Mouse (Mus musculus) neural tube, embryonic 14.5 days (tissue): ENCODE results near the gene Rad51c. TPM values are rescaled to one million over a fixed set of nuclear protein-coding genes. Genes with fewer than 3 reads are reported as not detected.
"Not testable (repeated sequence)": the region's sequence is repeated elsewhere in the genome, so short reads cannot be mapped to it uniquely, and the experiment has no call there.

Experiments
- ATAC-seq: fragments of 200-750 bp; cut with Nextera tagmentation; 2 replicates; pipeline ENCODE4 v1.8.0; 2017; ENCODE audit warnings: low read depth, mild to moderate bottlenecking, moderate TSS enrichment, moderate library complexity
- H3K27ac ChIP-seq: fragments of 300-500 bp; sonication (generic); 2 replicates; pipeline ENCODE4 v1.5.1; 2014; ENCODE audit warnings: low read depth, mild to moderate bottlenecking, control low read depth, low read length, moderate library complexity, mixed read lengths
- H3K27me3 ChIP-seq: fragments of 300-500 bp; sonication (generic); 2 replicates; pipeline ENCODE4 v1.6.1; 2014; ENCODE audit warnings: low read length; ENCODE audit not compliant: control insufficient read depth, insufficient read depth
- H3K36me3 ChIP-seq: fragments of 300-500 bp; sonication (generic); 2 replicates; pipeline ENCODE4 v1.6.1; 2014; ENCODE audit warnings: low read length, mixed read lengths; ENCODE audit not compliant: control insufficient read depth, insufficient read depth
- H3K4me1 ChIP-seq: fragments of 300-500 bp; sonication (generic); 2 replicates; pipeline ENCODE4 v1.6.1; 2014; ENCODE audit warnings: low read length; ENCODE audit not compliant: control insufficient read depth, insufficient read depth
- H3K4me2 ChIP-seq: fragments of 300-500 bp; sonication (generic); 2 replicates; pipeline ENCODE4 v1.6.1; 2014; ENCODE audit warnings: mild to moderate bottlenecking, low read depth, low read length, control low read depth
- H3K4me3 ChIP-seq: fragments of 300-500 bp; sonication (generic); 2 replicates; pipeline ENCODE4 v1.5.1; 2014; ENCODE audit warnings: low read depth, low read length, control low read depth, mixed read lengths
- H3K9ac ChIP-seq: fragments of 300-500 bp; sonication (generic); replicated peaks from 2 replicates; pipeline ENCODE4 v1.6.1; 2014; ENCODE audit warnings: low read depth, mild to moderate bottlenecking, control low read depth, low read length, mixed read lengths
- H3K9me3 ChIP-seq: fragments of 300-500 bp; sonication (generic); 2 replicates; pipeline ENCODE4 v1.6.1; 2016; ENCODE audit warnings: low read length; ENCODE audit not compliant: control insufficient read depth
- WGBS: fragments of 180-500 bp; shearing (Covaris S2); extraction: QIAGEN DNeasy Blood & Tissue Kit; methylation state at CpG from one replicate; pipeline ENCODE4 v1.1.7; 2014; 5-methylcytosine and 5-hydroxymethylcytosine counted together
- polyA plus RNA-seq: library from polyadenylated mRNA; unstranded; fragments of >200 nt; fragmentation: Nextera tagmentation; extraction: Ambion mirVana; gene quantifications from 2 replicates; pipeline ENCODE4 v1.2.1, GENCODE M21; 2014

The Rad51c gene
- polyA plus RNA-seq: 4.9 and 6.0 TPM in 2 replicates

GRCm38 (mm10) chr11:87404876-87405275 lies at the start of gene Rad51c, which contains the start of gene Tex14:
TSS of gene Rad51c (minus strand) at chr11:87404954.
TSS of gene Tex14 (plus strand) at chr11:87405065.
- H3K4me2 ChIP-seq: peak within 1 kb of the TSS; percentile 71
- no peaks in the 10 kb centered on the region for H3K36me3 ChIP-seq
- no peaks in the 10 kb centered on the region for H3K9me3 ChIP-seq
- H3K4me3 ChIP-seq: peak within 1 kb of the TSS; percentile 45
- ATAC-seq: peak; percentile 45; the same call in 1 of the 2 replicates
- H3K4me1 ChIP-seq: 0 out of 2 replicates have a peak, but pooled peaks cover 2% of the 10 kb centered on the region
- H3K27me3 ChIP-seq: no peaks in the 10 kb centered on the region
- H3K9ac ChIP-seq: peak within 1 kb of the TSS; percentile 59
- WGBS: 81% methylated on average over 27 of the region's 27 CpGs
- peak within 1 kb of the TSS; percentile 92 for H3K27ac ChIP-seq

DNA sequence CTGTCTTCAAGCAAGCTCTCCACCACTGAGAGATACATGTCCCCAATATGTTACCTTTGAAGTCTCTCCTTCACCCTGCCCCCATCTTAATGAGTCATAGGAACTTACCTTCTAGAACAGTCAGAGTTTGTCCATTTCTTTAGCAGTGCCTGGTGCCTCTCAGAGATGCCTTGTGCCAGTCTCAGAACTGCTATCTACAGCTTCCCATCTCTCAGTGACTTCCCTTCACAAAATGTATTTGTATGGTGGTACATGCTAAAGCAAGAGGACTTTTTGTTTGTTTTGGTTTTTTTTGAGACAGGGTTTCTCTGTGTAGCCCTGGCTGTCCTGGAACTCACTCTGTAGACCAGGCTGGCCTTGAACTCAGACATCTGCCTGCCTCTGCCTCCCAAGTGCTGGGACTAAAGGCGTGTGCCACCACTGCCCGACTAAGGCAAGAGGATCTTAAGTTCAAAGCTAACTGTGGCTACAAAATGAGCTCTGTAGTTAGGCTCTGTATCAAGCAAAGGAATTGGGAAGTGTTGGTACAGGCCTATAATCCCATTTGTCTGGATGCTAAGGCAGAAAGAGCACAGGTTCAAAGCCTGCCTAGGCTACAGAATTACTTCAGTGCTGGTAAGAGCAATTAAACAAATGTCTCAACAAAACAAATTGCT lies 49.4 kb upstream of the Rad51c start:
- Histone ChIP-seq H3K9ac (no peak overlapping the region), H3K4me3 (no peak overlapping the region), H3K27me3 (no peaks in the 10 kb centered on the region), H3K9me3 (no peaks in the 10 kb centered on the region), H3K4me1 (no peaks in the 10 kb centered on the region), H3K27ac (no peak overlapping the region), H3K36me3 (no peaks in the 10 kb centered on the region), H3K4me2 (no peak overlapping the region)
- no peak for ATAC-seq
- 90% methylated on average over 2 of the region's 2 CpGs for WGBS

GRCm38 (mm10) chr11:87453216-87454034 lies 48.7 kb upstream of the Rad51c start:
- Histone ChIP-seq H3K9me3 (no peaks in the 10 kb centered on the region), H3K36me3 (no peaks in the 10 kb centered on the region), H3K27ac (no peak overlapping the region), H3K9ac (no peak overlapping the region), H3K4me3 (no peak overlapping the region), H3K4me2 (no peak overlapping the region), H3K27me3 (no peaks in the 10 kb centered on the region), H3K4me1 (no peaks in the 10 kb centered on the region)
- 26% methylated on average over 13 of the region's 13 CpGs for WGBS
- no peak for ATAC-seq

GRCm38 (mm10) chr11:87452779-87453178 lies 48.0 kb upstream of the Rad51c start:
- not testable (repeated sequence) for ATAC-seq, H3K9ac ChIP-seq, H3K36me3 ChIP-seq, H3K9me3 ChIP-seq, H3K4me1 ChIP-seq, H3K4me3 ChIP-seq, H3K27ac ChIP-seq, H3K27me3 ChIP-seq, H3K4me2 ChIP-seq
- 76% methylated on average over 6 of the region's 8 CpGs for WGBS

DNA sequence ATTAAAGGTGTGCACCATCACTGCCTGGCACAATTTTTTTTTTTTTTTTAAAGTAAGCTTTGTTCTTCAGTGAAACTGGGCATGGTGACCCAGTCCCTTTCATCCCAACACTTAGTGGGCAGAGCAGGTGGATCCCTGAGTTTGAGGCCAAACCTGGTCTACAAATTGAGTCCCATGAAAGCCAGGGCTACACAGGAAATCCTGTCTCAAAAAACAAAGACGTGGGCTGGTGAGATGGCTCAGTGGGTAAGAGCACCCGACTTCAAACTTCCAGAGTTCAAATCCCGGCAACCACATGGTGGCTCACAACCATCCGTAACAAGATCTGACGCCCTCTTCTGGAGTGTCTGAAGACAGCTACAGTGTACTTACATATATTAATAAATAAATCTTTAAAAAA lies 45.1 kb upstream of the Rad51c start:
- not testable (repeated sequence) for H3K4me1 ChIP-seq, H3K27me3 ChIP-seq, H3K27ac ChIP-seq, H3K9ac ChIP-seq, H3K36me3 ChIP-seq, H3K4me3 ChIP-seq, ATAC-seq, H3K9me3 ChIP-seq, H3K4me2 ChIP-seq
- WGBS: 56% methylated on average over 5 of the region's 5 CpGs

DNA sequence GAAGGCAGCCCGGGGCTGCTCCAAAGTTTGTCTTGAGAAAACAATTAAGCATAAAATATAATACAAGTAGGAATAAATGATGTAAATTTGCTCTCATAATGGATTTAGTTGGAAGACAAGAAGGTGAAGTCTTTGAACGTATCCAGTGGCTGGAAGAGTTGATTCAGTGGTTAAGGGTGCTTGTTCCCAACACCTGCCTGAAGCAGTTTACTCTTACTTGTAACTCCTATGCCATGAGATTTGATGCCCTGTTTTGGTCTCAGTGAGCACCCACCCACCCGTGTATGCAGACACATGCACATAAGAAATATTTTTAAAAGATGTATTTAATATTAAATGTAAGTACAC lies 44.4 kb upstream of the Rad51c start:
- Histone ChIP-seq H3K4me3 (no peak overlapping the region), H3K4me2 (no peak overlapping the region), H3K27ac (peak overlapping the region; percentile 63; the same call in 1 of the 2 replicates), H3K9ac (no peak overlapping the region), H3K9me3 (no peaks in the 10 kb centered on the region), H3K4me1 (0 out of 2 replicates have a peak, but pooled peaks cover 3% of the 10 kb centered on the region), H3K27me3 (no peaks in the 10 kb centered on the region), H3K36me3 (no peaks in the 10 kb centered on the region)
- WGBS: 8% methylated on average over 3 of the region's 3 CpGs
- no peak for ATAC-seq

DNA sequence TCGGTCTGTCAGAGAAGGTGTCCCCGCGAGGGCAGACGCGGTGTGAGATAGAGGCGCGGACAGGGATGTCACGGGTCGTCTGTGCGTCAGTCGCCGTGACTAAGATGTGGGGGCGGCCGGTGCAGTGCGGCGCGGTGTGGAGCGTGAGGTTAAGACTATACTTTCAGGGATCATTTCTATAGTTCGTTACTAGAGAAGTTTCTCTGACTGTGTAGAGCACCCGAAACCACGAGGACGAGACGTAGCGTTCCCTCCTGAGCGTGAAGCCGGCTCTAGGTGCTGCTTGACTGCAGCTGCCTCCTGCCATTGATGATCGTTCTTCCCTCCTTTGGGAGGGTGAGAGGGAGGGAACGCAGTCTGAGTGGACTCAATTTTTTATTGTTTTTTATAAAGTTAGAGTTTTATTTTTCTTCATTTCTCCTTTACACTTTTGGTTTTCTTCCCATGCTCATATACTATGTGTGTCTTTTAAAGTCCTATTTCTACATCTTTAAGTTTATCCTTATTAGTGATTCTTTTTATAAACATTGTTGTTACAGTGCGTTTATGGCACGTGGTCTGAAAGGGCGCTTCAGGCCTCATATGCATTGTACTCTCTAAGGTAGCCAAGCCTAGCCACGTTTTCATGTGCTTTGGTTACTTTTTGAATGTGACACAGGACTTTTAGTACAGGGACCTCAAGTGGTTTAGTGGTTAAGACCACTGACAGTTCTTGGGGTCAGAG lies 43.9 kb upstream of the Rad51c start:
- not testable (repeated sequence) for H3K9me3 ChIP-seq, H3K9ac ChIP-seq, H3K36me3 ChIP-seq, H3K27me3 ChIP-seq, H3K4me3 ChIP-seq, H3K4me1 ChIP-seq
- 0% methylated on average over 5 of the region's 32 CpGs for WGBS
- peak; percentile 96 for ATAC-seq
- Histone ChIP-seq H3K27ac (peak overlapping the region; percentile 63; the same call in 1 of the 2 replicates), H3K4me2 (peak overlapping the region; percentile 12; the same call in 1 of the 2 replicates)

DNA sequence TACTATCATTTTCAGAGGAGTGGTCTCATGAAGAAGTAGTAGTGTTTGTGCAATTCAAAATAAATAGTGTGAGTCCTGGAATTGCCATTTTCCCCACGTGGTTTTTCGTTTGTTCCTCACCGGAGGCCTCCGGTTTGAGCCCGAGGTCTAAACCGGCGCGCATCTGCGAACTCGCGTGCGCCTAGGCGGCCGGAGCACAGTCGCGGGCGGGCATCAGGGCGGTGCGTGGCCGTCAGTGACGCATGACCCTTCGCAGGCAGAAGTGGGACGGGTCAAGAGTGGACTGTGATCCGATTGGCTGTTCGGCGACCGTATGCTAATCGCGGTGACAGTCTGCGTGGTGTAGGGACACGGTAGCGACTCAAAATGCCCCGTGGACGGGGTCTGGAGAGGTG lies 43.3 kb upstream of the Rad51c start:
- not testable (repeated sequence) for H3K9me3 ChIP-seq, H3K4me1 ChIP-seq, H3K36me3 ChIP-seq, H3K27me3 ChIP-seq
- peak overlapping the region; percentile 49 for H3K4me2 ChIP-seq
- H3K9ac ChIP-seq: peak overlapping the region; percentile 43; the same call in 1 of the 2 replicates
- peak overlapping the region; percentile 74 for H3K27ac ChIP-seq
- H3K4me3 ChIP-seq: peak overlapping the region; percentile 24; the same call in 1 of the 2 replicates
- ATAC-seq: peak; percentile 97
- under 1% methylated on average over 32 of the region's 34 CpGs for WGBS
